Mouse (Mus musculus) limb, embryonic 11.5 days (tissue): ENCODE data around the gene Gm10436. TPM values are rescaled to one million over a fixed set of nuclear protein-coding genes. Genes with fewer than 3 reads are reported as not detected.
"Not testable (repeated sequence)": the region's sequence is repeated elsewhere in the genome, so short reads cannot be mapped to it uniquely, and the experiment has no call there.

Experiments used
- ATAC-seq: fragments of 200-750 bp; cut with Nextera tagmentation; 2 replicates; pipeline ENCODE4 v1.8.0; 2017; ENCODE audit warnings: low read depth; ENCODE audit not compliant: insufficient number of reproducible peaks, low FRiP score, low TSS enrichment
- DNase-seq: peaks from one replicate; pipeline ENCODE4 v3.0.0-alpha.2; 2015; ENCODE audit warnings: low spot score
- H3K27ac ChIP-seq: fragments of 300-500 bp; sonication (generic); replicated peaks from 2 replicates; pipeline ENCODE4 v1.5.1; 2014; ENCODE audit warnings: low read depth, mild to moderate bottlenecking, low read length
- H3K27me3 ChIP-seq: fragments of 300-500 bp; sonication (generic); 2 replicates; pipeline ENCODE4 v1.6.1; 2014; ENCODE audit warnings: mild to moderate bottlenecking, low read length, mixed read lengths; ENCODE audit not compliant: control insufficient read depth, insufficient read depth
- H3K36me3 ChIP-seq: fragments of 300-500 bp; sonication (generic); 2 replicates; pipeline ENCODE4 v1.6.1; 2014; ENCODE audit warnings: mild to moderate bottlenecking, low read length, moderate library complexity, mixed read lengths; ENCODE audit not compliant: control insufficient read depth, insufficient read depth
- H3K4me1 ChIP-seq: fragments of 300-500 bp; sonication (generic); 2 replicates; pipeline ENCODE4 v1.6.1; 2014; ENCODE audit warnings: low read length, mixed read lengths; ENCODE audit not compliant: control insufficient read depth, insufficient read depth
- H3K4me2 ChIP-seq: fragments of 300-500 bp; sonication (generic); 2 replicates; pipeline ENCODE4 v1.6.1; 2014; ENCODE audit warnings: low read depth, mild to moderate bottlenecking, moderate library complexity; ENCODE audit not compliant: severe bottlenecking
- H3K4me3 ChIP-seq: fragments of 300-500 bp; sonication (generic); 2 replicates; pipeline ENCODE4 v1.5.1; 2014; ENCODE audit warnings: low read depth, low read length
- H3K9ac ChIP-seq: fragments of 300-500 bp; sonication (generic); 2 replicates; pipeline ENCODE4 v1.6.1; 2014; ENCODE audit warnings: mild to moderate bottlenecking, low read length
- H3K9me3 ChIP-seq: fragments of 300-500 bp; sonication (generic); 2 replicates; pipeline ENCODE4 v1.6.1; 2016; ENCODE audit warnings: low read length; ENCODE audit not compliant: control insufficient read depth
- WGBS: fragments of 180-500 bp; shearing (Covaris S2); extraction: QIAGEN DNeasy Blood & Tissue Kit; methylation state at CpG from one replicate; pipeline ENCODE4 v1.1.7; 2014; 5-methylcytosine and 5-hydroxymethylcytosine counted together
- polyA plus RNA-seq: library from polyadenylated mRNA; unstranded; fragments of >200 nt; fragmentation: Nextera tagmentation; extraction: Ambion mirVana; gene quantifications from 2 replicates; pipeline ENCODE4 v1.2.1, GENCODE M21; 2014

The Gm10436 gene
- polyA plus RNA-seq: not detected in 2 replicates

GRCm38 (mm10) chr12:88182008-88182407 is at the start of gene Gm10436:
Gene Gm10436, minus strand, starts transcription at chr12:88182108.
- not testable (repeated sequence) for ATAC-seq, H3K9ac ChIP-seq, H3K9me3 ChIP-seq, H3K4me3 ChIP-seq, DNase-seq, H3K4me2 ChIP-seq, H3K36me3 ChIP-seq, H3K4me1 ChIP-seq, H3K27me3 ChIP-seq, H3K27ac ChIP-seq
- 95% methylated on average over 1 of the region's 1 CpGs for WGBS

DNA sequence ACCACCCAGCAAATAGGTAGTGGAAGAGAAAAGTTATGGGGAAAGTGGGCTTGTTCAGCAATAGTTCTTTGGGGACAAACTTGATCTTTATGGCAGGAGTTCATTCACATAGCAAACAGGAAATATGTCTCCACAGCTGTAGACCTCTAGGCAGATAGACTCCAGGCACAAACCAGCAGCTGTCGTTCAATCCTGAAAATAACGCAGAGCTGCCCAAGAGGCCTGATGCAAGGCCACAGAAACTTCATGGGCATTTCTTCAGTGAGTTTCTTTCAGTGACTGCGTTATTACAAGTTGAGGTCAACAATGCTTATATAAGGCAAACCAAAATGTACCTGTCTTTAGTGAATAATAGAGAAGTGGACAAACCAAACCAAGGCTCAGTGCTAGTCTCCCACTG is 37.5 kb upstream of the Gm10436 start:
- H3K27ac ChIP-seq: no peak overlapping the region
- no peaks in the 10 kb centered on the region; the same call in 1 of the 2 replicates for H3K9me3 ChIP-seq
- no peaks in the 10 kb centered on the region for H3K36me3 ChIP-seq
- 90% methylated on average over 3 of the region's 3 CpGs for WGBS
- H3K4me3 ChIP-seq: no peak overlapping the region
- H3K4me2 ChIP-seq: no peak overlapping the region
- no peak overlapping the region for H3K9ac ChIP-seq
- no peaks in the 10 kb centered on the region for H3K27me3 ChIP-seq
- DNase-seq (no peak), ATAC-seq (no peak)
- H3K4me1 ChIP-seq: no peaks in the 10 kb centered on the region

GRCm38 (mm10) chr12:88218059-88218458 is 36.2 kb upstream of the Gm10436 start:
- not testable (repeated sequence) for H3K4me2 ChIP-seq, H3K4me1 ChIP-seq, DNase-seq, H3K9me3 ChIP-seq, H3K36me3 ChIP-seq, H3K27ac ChIP-seq, H3K4me3 ChIP-seq, H3K27me3 ChIP-seq, ATAC-seq, H3K9ac ChIP-seq

GRCm38 (mm10) chr12:88214641-88215040 is 32.7 kb upstream of the Gm10436 start:
- Histone ChIP-seq H3K4me1 (no peaks in the 10 kb centered on the region), H3K4me3 (no peak overlapping the region), H3K4me2 (no peak overlapping the region), H3K27me3 (no peaks in the 10 kb centered on the region), H3K27ac (no peak overlapping the region), H3K9me3 (no peaks in the 10 kb centered on the region; the same call in 1 of the 2 replicates), H3K9ac (no peak overlapping the region), H3K36me3 (no peaks in the 10 kb centered on the region)
- 90% methylated on average over 12 of the region's 12 CpGs for WGBS
- no peak for ATAC-seq
- no peak for DNase-seq

- DNase-seq, H3K9ac ChIP-seq, ATAC-seq, H3K9me3 ChIP-seq, H3K36me3 ChIP-seq, H3K27ac ChIP-seq, H3K27me3 ChIP-seq, H3K4me1 ChIP-seq, H3K4me3 ChIP-seq, H3K4me2 ChIP-seq: not testable (repeated sequence)
- 90% methylated on average over 9 of the region's 9 CpGs for WGBS
These were observed 29.6 kb upstream of the Gm10436 start for GRCm38 (mm10) chr12:88211458-88211857.

DNA sequence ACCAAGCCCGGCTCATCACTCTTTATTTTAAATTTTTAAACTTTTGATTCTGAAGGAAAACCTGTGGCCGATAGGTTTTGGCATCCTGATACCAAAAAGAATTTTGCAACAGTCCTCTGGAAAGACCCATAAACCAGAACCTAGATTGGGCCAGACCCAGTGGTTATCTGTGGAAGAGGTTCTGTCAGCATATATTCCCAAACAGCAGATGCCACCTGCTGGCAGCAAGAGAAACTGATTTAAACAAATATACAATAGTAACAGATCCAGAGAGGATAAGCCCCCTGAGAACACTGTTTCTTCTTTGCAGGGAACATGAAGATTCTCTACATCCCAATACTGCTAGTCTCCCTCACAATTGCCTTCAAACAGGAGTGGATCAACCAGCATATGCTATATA is 20.9 kb upstream of the Gm10436 start:
- no peaks in the 10 kb centered on the region for H3K27me3 ChIP-seq
- ATAC-seq (no peak), DNase-seq (no peak)
- WGBS: 93% methylated on average over 2 of the region's 2 CpGs
- H3K9me3 ChIP-seq: no peaks in the 10 kb centered on the region
- H3K4me3 ChIP-seq: no peak overlapping the region
- no peaks in the 10 kb centered on the region for H3K36me3 ChIP-seq
- no peaks in the 10 kb centered on the region for H3K4me1 ChIP-seq
- H3K4me2 ChIP-seq: no peak overlapping the region
- no peak overlapping the region for H3K27ac ChIP-seq
- H3K9ac ChIP-seq: no peak overlapping the region

Other genes with a start within 250 kb of the Gm10436 start
- not detected in 2 replicates for gene Gm2042, start 228.0 kb downstream of the Gm10436 start, polyA plus RNA-seq
- not detected in 2 replicates for gene Gm2075, start 170.3 kb downstream of the Gm10436 start, polyA plus RNA-seq
- gene Gm6803, start 163.3 kb downstream of the Gm10436 start, polyA plus RNA-seq: not detected in 2 replicates
- gene Gm2056, start 155.1 kb downstream of the Gm10436 start, polyA plus RNA-seq: not detected in 2 replicates
- gene Gm16368, start 98.4 kb downstream of the Gm10436 start, polyA plus RNA-seq: not detected in 2 replicates
- gene Gm8332, start 68.0 kb upstream of the Gm10436 start, polyA plus RNA-seq: not detected in 2 replicates
- not detected in 2 replicates for gene Gm5662, start 92.4 kb upstream of the Gm10436 start, polyA plus RNA-seq
- gene Gm5039, start 141.9 kb upstream of the Gm10436 start, polyA plus RNA-seq: not detected in 2 replicates
- 12.7 and 14.8 TPM in 2 replicates for gene Adck1, start 178.4 kb upstream of the Gm10436 start, polyA plus RNA-seq